12 mouse cellular contexts compared by ENCODE assay signal in the genomic region with DNA sequence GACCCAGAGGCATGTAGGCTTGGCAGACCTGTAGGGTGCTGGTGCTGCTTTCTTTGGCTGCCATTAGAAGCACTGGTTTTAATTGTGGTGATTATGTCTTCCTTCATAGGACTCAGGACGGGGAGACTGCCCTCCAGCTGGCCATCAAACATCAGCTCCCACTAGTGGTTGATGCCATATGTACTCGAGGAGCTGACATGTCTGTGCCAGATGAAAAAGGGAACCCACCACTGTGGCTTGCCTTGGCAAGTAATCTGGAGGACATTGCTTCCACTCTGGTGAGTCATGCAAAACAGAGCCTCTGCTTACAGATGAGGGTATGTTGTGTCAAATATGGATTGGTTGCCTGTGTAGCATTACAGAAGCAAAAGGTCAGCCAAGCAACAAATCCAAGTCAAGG. TPM values are rescaled to one million over a fixed set of nuclear protein-coding genes. Genes with fewer than 3 reads are reported as not detected.
A peak's percentile ranks its signal among the peaks of the same experiment; 100 is the strongest.
DNase-seq lines count a peak whose midpoint lies in the region; ATAC-seq and TF ChIP-seq lines count a peak whose summit lies in the region.
"Had no signal": no experiment of that assay in that cellular context is flagged by ENCODE, and none has a peak within 500 bp of the region (broad histone marks: within the 10 kb centered on the region; RNA-seq: fewer than 3 reads in every experiment).

No protein-coding gene starts in this region.

- no peaks in the 10 kb centered on the region for H3K9me3 ChIP-seq in liver, embryonic 12.5 days (replicated peaks)
- H3K9me3 ChIP-seq in stomach, postnatal 0 days (ENCODE audit: control insufficient read depth, low read length): no peaks in the 10 kb centered on the region
- H3K9me3 ChIP-seq: hindbrain, embryonic 13.5 days; liver, embryonic 15.5 days had no signal

- H3K36me3 ChIP-seq in liver, adult 2 months (ENCODE audit: control insufficient read depth, insufficient read depth, low read length): peaks cover 64% of the 10 kb centered on the region
- H3K36me3 ChIP-seq in liver, embryonic 12.5 days: peaks cover 100% of the 10 kb centered on the region
- H3K36me3 ChIP-seq in stomach, postnatal 0 days (ENCODE audit: control insufficient read depth, insufficient read depth, low read length): peaks cover 43% of the 10 kb centered on the region

- H3K79me2 ChIP-seq in liver, adult 2 months (ENCODE audit: control insufficient read depth, insufficient read depth, low read length): no peaks in the 10 kb centered on the region

- no peak overlapping the region for H3K27ac ChIP-seq in liver, adult 2 months (replicated peaks; ENCODE audit: insufficient read depth, low read depth, low read length)
- no peak overlapping the region for H3K27ac ChIP-seq in liver, embryonic 12.5 days
- H3K27ac ChIP-seq in stomach, postnatal 0 days (replicated peaks): no peak overlapping the region
- H3K27ac ChIP-seq: hindbrain, embryonic 13.5 days; liver, embryonic 15.5 days had no signal

- TF ChIP-seq CTCF in liver, adult 2 months (IDR thresholded peaks at IDR 0.05; ENCODE audit: low read depth, low read length): peak; percentile 7; the same call in 1 of the 2 replicates
- TF ChIP-seq CTCF in stomach, postnatal 0 days (IDR thresholded peaks at IDR 0.05; ENCODE audit: low read depth): peak; percentile 60

- no peak overlapping the region for H3K4me2 ChIP-seq in liver, embryonic 12.5 days
- no peak overlapping the region for H3K4me2 ChIP-seq in stomach, postnatal 0 days (replicated peaks; ENCODE audit: low read depth)
- H3K4me2 ChIP-seq: hindbrain, embryonic 13.5 days; liver, embryonic 15.5 days had no signal

- no peak overlapping the region for H3K9ac ChIP-seq in liver, adult 2 months (ENCODE audit: low read depth, low read length)
- H3K9ac ChIP-seq in liver, embryonic 12.5 days: no peak overlapping the region
- H3K9ac ChIP-seq in stomach, postnatal 0 days (ENCODE audit: low read length): no peak overlapping the region
- H3K9ac ChIP-seq: hindbrain, embryonic 13.5 days; liver, embryonic 15.5 days had no signal

- no peak for ATAC-seq in liver, embryonic 12.5 days
- ATAC-seq in hematopoietic stem cell, adult 5-6 weeks (replicated peaks in 1 of 2; ENCODE audit: insufficient read depth in 1 of 2, low FRiP score in 2 of 2, low TSS enrichment in 1 of 2, low read depth in 1 of 2, poor library complexity in 2 of 2, severe bottlenecking in 2 of 2): peak; percentile 83 to 87
- ATAC-seq in stomach, postnatal 0 days (ENCODE audit: low FRiP score, low TSS enrichment): peak; percentile 74; the same call in 1 of the 2 replicates
- ATAC-seq in megakaryocyte-erythroid progenitor cell, adult 5-6 weeks (replicated peaks; ENCODE audit: low FRiP score, low TSS enrichment, poor library complexity, severe bottlenecking): no peak
- no peak for ATAC-seq in cerebellum, adult (ENCODE audit: insufficient number of reproducible peaks, low FRiP score, low TSS enrichment)
- ATAC-seq: forebrain, embryonic 14.5 days had no signal

- H3K4me3 ChIP-seq in liver, adult 2 months (ENCODE audit: insufficient read depth, low read depth, low read length): no peak overlapping the region
- H3K4me3 ChIP-seq in liver, embryonic 12.5 days: no peak overlapping the region
- H3K4me3 ChIP-seq in stomach, postnatal 0 days (ENCODE audit: low read depth, low read length): no peak overlapping the region
- H3K4me3 ChIP-seq: hindbrain, embryonic 13.5 days; liver, embryonic 15.5 days; myocyte had no signal

- WGBS in liver, adult 2 months: 54% methylated on average over 2 of the region's 2 CpGs
- WGBS in liver, embryonic 12.5 days (ENCODE audit: insufficient replicate concordance): 43% methylated on average over 2 of the region's 2 CpGs
- WGBS in stomach, postnatal 0 days: 20% methylated on average over 2 of the region's 2 CpGs

- no peaks in the 10 kb centered on the region for H3K4me1 ChIP-seq in liver, adult 2 months (ENCODE audit: control insufficient read depth, insufficient read depth, low read length)
- no peaks in the 10 kb centered on the region for H3K4me1 ChIP-seq in liver, embryonic 12.5 days
- H3K4me1 ChIP-seq in stomach, postnatal 0 days (replicated peaks; ENCODE audit: control insufficient read depth, insufficient read depth): no peaks in the 10 kb centered on the region
- H3K4me1 ChIP-seq: hindbrain, embryonic 13.5 days; liver, embryonic 15.5 days had no signal

- no peaks in the 10 kb centered on the region for H3K27me3 ChIP-seq in liver, adult 2 months (ENCODE audit: control insufficient read depth, insufficient read depth, low read length)
- H3K27me3 ChIP-seq in liver, embryonic 12.5 days (replicated peaks): no peaks in the 10 kb centered on the region
- H3K27me3 ChIP-seq in stomach, postnatal 0 days (ENCODE audit: control insufficient read depth, insufficient read depth, low read length): no peaks in the 10 kb centered on the region
- H3K27me3 ChIP-seq: hindbrain, embryonic 13.5 days; liver, embryonic 15.5 days had no signal

- no peak for TF ChIP-seq POLR2A in liver, adult 2 months (IDR thresholded peaks at IDR 0.05; ENCODE audit: extremely low read depth, insufficient read depth, low read length)

- peak; percentile 21 for DNase-seq in liver, adult 2 months (ENCODE audit: extremely low read depth, low read depth, low spot score)
- DNase-seq in adrenal gland, postnatal 10 days: peak; percentile 27
- DNase-seq in stomach, postnatal 0 days (ENCODE audit: low spot score): no peak
- DNase-seq: spleen, adult 18-20 months had no signal

- TF ChIP-seq EP300 in stomach, postnatal 0 days (optimal IDR thresholded peaks at IDR 0.05): no peak

RNA-seq across cellular contexts. Expression of a gene that starts 44.0 kb away (rescaled TPM):
- total RNA-seq in liver, adult 2 months (2014; rRNA removed): 9.7 and 11.1 TPM in 2 replicates
- polyA plus RNA-seq in liver, adult 2 months (2012; rRNA removed): 9.8 and 12.4 TPM in 2 replicates
- 4.9 and 5.0 TPM in 2 replicates for polyA plus RNA-seq in liver, embryonic 12.5 days (2016; fragmentation: Nextera tagmentation; extraction: Ambion mirVana)
- total RNA-seq in adrenal gland, postnatal 10 days (2021): 10 to 100 TPM; 11.4 to 16.0 TPM
- 4.9 and 7.2 TPM in 2 replicates for total RNA-seq in hematopoietic stem cell, adult 5-6 weeks (2017)
- 3.7 and 3.9 TPM in 2 replicates for polyA plus RNA-seq in stomach, postnatal 0 days (2015; fragmentation: Nextera tagmentation; extraction: Ambion mirVana)
- total RNA-seq in megakaryocyte-erythroid progenitor cell, adult 5-6 weeks (2014; fragmentation: Nextera tagmentation): 6.6 and 10.1 TPM in 2 replicates
- total RNA-seq in megakaryocyte-erythroid progenitor cell, adult 5-6 weeks (2017): 3.9 and 5.4 TPM in 2 replicates

RNA-seq across cellular contexts. Expression of a gene that starts 44.1 kb away (rescaled TPM):
- 13.6 and 17.7 TPM in 2 replicates for total RNA-seq in liver, adult 2 months (2014; rRNA removed)
- 11.0 and 14.1 TPM in 2 replicates for polyA plus RNA-seq in liver, adult 2 months (2012; rRNA removed)
- polyA plus RNA-seq in liver, embryonic 12.5 days (2016; fragmentation: Nextera tagmentation; extraction: Ambion mirVana): 5.6 and 6.6 TPM in 2 replicates
- total RNA-seq in adrenal gland, postnatal 10 days (2021): 10 to 100 TPM; 26.4 to 39.9 TPM
- total RNA-seq in hematopoietic stem cell, adult 5-6 weeks (2017): 29.7 and 36.1 TPM in 2 replicates
- 5.2 and 5.4 TPM in 2 replicates for polyA plus RNA-seq in stomach, postnatal 0 days (2015; fragmentation: Nextera tagmentation; extraction: Ambion mirVana)
- 38.9 and 40.4 TPM in 2 replicates for total RNA-seq in megakaryocyte-erythroid progenitor cell, adult 5-6 weeks (2014; fragmentation: Nextera tagmentation)
- 26.9 and 27.3 TPM in 2 replicates for total RNA-seq in megakaryocyte-erythroid progenitor cell, adult 5-6 weeks (2017)

Comparison
In these comparisons a context has a peak if more than half of its experiments do, and no peak if none do; other contexts are left out.
1. ATAC-seq: peak in hematopoietic stem cell, adult 5-6 weeks (2 of 2) and stomach, postnatal 0 days (single experiment); none in liver, embryonic 12.5 days (single experiment), megakaryocyte-erythroid progenitor cell, adult 5-6 weeks (single experiment) and cerebellum, adult (single experiment).